Mouse (Mus musculus) liver, adult 10 weeks (tissue): Measurements from ENCODE around the gene Mansc4. TPM values are rescaled to one million over a fixed set of nuclear protein-coding genes. Genes with fewer than 3 reads are reported as not detected.

Experiments used
- polyA plus RNA-seq: library from polyadenylated mRNA; stranded (reverse); fragments of 350-450 nt; fragmentation: Illumina TruSeq; extraction: RNeasy Lipid Tissue Mini Kit (QIAGEN cat#74804); gene quantifications from one replicate; pipeline ENCODE4 v1.2.3, GENCODE M21; 2014; ENCODE audit warnings: low read depth, low replicate concordance

The Mansc4 gene
- polyA plus RNA-seq = not detected

DNA sequence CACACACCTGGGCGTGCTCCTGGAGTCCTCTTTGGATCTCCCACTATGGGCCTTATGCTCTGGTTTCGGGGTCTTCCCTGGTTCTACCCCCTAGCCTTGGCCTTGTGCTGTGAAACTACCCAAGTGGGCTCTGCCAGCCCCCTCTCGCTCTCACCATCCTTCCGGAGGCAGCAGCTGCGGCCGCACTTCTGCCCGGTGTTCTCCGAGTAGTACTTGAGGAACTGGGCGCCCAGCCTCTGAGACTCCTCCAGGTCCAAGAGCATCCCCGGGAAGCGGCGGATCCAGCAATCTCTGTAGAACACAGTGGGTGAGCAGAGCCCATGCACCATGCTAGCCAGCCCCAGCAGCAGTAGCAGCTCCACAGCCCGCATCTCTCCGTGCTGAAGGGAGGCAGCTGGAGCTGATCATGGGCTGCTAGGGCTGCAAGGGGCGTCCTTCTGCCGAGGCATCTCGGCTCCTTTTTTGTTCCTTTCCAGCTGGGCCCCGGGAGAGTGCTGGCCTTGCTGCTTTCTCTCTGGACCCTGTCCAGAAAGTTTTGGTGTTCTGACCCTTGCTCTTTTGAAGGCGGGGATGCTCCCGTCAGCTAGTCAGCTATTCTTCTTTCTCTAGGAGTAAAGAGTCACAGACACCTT is at the start of gene Mansc4:
Gene Mansc4, minus strand, starts transcription at position 439 of the 632 bp plus-strand sequence.

DNA sequence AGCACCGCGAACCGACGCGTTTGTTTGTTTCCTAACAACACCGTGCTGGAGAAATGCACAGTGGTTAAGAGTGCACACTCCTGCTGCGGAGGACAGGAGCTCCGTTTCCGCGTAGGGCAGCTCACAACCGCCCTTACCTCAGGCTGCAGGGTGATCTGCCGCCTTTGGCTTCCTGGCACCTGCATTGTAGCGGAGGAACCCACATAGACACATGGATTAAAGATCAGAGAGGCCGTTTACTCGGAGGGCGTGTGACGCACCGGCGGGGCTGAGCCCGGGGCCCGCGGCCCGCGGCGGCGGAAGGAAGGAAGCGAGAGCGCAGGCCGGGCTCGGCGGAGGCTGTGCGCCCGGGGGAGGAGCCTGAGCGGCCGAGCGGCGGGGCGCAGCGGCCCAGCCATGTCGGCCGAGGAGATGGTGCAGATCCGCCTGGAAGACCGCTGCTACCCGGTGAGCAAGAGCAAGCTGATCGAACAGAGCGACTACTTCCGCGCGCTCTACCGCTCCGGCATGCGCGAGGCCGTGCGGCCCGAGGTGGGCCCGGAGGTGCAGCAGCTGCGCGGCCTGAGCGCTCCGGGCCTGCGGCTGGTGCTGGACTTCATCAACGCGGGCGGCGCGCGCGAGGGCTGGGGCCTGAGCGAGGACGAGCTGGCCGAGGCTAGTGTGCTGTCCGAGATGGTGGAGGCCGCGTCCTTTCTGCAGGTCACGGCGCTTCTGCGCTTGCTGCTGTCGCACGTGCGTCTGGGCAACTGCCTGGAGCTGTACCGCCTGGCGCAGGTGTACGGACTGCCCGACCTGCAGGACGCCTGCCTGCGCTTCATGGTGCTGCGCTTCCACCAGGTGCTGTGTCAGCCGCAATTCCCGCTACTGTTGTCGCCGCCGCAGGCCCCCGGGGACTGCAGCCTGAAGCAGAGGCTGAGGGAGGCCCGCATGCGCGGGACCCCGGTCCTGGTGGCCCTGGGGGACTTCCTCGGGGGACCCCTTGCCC is 4.6 kb upstream of the Mansc4 start, which contains the start of gene Klhl42:
Gene Klhl42, plus strand, starts transcription at position 244 of the 985 bp plus-strand sequence.

GRCm38 (mm10) chr6:147042291-147043290 is 44.2 kb downstream of the Mansc4 start, which contains the start of gene Mrps35:
Mrps35 (plus strand) TSS chr6:147042764.

DNA sequence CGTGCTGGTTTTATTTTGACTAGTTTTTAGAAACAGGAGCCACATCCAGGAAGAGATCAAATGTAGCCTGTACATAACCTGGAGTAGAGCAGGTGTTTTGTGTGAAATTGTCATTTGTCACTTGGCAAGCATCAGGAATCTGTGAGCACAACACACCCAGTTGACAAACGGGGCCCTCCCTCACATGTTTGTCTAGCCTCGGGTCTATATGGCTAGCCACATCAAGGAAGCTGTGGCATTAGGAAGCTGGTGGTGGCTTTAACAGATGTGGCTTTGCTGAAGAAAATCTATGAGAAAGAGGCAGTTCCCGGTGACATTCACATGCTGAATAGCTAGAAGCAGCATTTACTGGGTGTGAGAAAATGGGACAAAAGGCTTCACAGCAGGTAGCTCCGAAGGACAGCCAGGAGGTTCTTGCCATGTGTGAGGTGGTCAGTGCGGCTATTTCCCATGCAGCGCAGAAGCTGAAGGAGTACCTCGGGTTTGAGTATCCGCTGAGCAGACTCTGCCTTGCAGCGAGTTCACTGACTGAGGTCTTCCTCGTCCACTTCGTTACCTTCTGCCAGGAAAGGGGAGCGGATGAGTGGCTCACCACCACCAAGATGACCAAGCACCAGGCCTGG is 54.4 kb downstream of the Mansc4 start, which contains the start of gene Rep15:
Gene Rep15, plus strand, starts transcription at position 282 of the 623 bp plus-strand sequence.

Other genes starting within 250 kb of the Mansc4 start
- not detected for gene Smco2, start 236.9 kb downstream of the Mansc4 start, polyA plus RNA-seq
- 20.0 TPM for gene Ppfibp1, start 198.5 kb downstream of the Mansc4 start, polyA plus RNA-seq
- not detected for gene 1700034J05Rik, start 132.6 kb downstream of the Mansc4 start, polyA plus RNA-seq
- 0.40 TPM for gene Rep15, start 54.4 kb downstream of the Mansc4 start, polyA plus RNA-seq
- gene Mrps35, start 44.3 kb downstream of the Mansc4 start, polyA plus RNA-seq = 25.0 TPM
- 5.8 TPM for gene Klhl42, start 4.3 kb upstream of the Mansc4 start, polyA plus RNA-seq
- gene Pthlh, start 177.2 kb upstream of the Mansc4 start, polyA plus RNA-seq = not detected